Mouse (Mus musculus) erythroblast, embryonic 14.5 days (primary cell): ENCODE measurements at regions not wholly inside any gene's neighbourhood (a gene's known extent, or its start where the extent isn't known, plus 50 kb on each side); places are given as distances from the start of the nearest gene placed in this dataset.

Experiments used
- GATA1 ChIP-seq: IDR thresholded peaks from 2 replicates; pipeline ENCODE4 v1.6.1; 2012; ENCODE audit warnings: low read length, inconsistent platforms, mixed read lengths
- TAL1 ChIP-seq: IDR thresholded peaks from 3 replicates; pipeline ENCODE4 v1.6.1; 2012; ENCODE audit warnings: low read length, inconsistent platforms, mixed read lengths

- TF ChIP-seq TAL1: no peak
- TF ChIP-seq GATA1: no peak
These were observed 111.9 kb upstream of the Cpsf6 start for GRCm38 (mm10) chr10:117491711-117492110.
